Mouse (Mus musculus): ENCODE results near the gene Rap1a.

DNA sequence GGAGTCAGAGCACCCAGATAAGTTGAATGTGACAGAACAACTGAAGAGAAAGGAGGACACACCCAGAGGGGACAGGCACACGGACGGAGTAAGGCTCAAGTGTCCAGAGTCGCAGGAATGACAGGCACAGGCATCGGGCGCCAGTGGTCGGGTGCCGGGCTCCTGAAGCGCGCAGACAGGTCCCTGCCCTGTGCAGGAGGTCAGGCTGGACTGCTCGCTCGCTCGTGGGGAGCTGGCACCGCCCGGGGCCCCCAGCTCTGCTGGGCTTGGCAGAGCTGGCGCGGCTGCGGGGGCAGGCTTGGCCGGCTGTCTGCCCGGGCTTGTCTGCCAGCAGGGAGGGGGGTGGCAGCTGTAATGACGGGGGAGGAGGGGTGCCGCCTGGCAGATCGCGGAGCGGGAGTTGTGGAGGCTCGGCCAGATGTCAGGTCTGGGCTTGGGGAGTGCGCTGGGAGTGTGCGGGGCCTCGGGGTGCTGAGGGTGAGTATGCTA is 96.0 kb downstream of the Rap1a start:
- no peak for TF ChIP-seq CTCF (IDR thresholded peaks at IDR 0.05; ENCODE audit: low read depth)
- no peak for TF ChIP-seq EP300 (IDR thresholded peaks at IDR 0.05; ENCODE audit: low read depth)

Data from heart, postnatal 0 days (tissue).